Mouse (Mus musculus): ENCODE measurements around the gene Rom1. TPM values are rescaled to one million over a fixed set of nuclear protein-coding genes. Genes with fewer than 3 reads are reported as not detected.
A peak's percentile ranks its signal among the peaks of the same experiment; 100 is the strongest.
"Not testable (repeated sequence)": the region's sequence is repeated elsewhere in the genome, so short reads cannot be mapped to it uniquely, and the experiment has no call there.

Rom1 gene
- 2.1 and 2.3 TPM in 2 replicates for polyA plus RNA-seq (2016; fragmentation: Nextera tagmentation; extraction: Ambion mirVana)

- no peaks in the 10 kb centered on the region for H3K27me3 ChIP-seq (replicated peaks)
- H3K36me3 ChIP-seq: peaks cover 34% of the 10 kb centered on the region
- H3K9me3 ChIP-seq: no peaks in the 10 kb centered on the region
- peak within 1 kb of the TSS; percentile 72 for H3K9ac ChIP-seq
- H3K27ac ChIP-seq: no peak within 1 kb of the TSS
- H3K4me3 ChIP-seq: peak within 1 kb of the TSS; percentile 59
- H3K4me1 ChIP-seq: peaks cover 20% of the 10 kb centered on the region
- peak; percentile 67 for ATAC-seq (ENCODE audit: low FRiP score, low read depth)
- H3K4me2 ChIP-seq (replicated peaks): peak within 1 kb of the TSS; percentile 84
- WGBS: under 1% methylated on average over 70 of the region's 74 CpGs
Measured at GRCm38 (mm10) chr19:8929224-8930088, at the start of gene Rom1, which contains the start of gene Eml3. Gene Rom1, minus strand, starts transcription at chr19:8929356. Gene Eml3, plus strand, starts transcription at chr19:8929552.

GRCm38 (mm10) chr19:8976535-8976934, 47.4 kb upstream of the Rom1 start:
- H3K4me3 ChIP-seq: no peak overlapping the region
- H3K36me3 ChIP-seq: peaks cover 90% of the 10 kb centered on the region
- no peaks in the 10 kb centered on the region for H3K9me3 ChIP-seq
- no peak overlapping the region for H3K9ac ChIP-seq
- WGBS: 58% methylated on average over 3 of the region's 3 CpGs
- no peaks in the 10 kb centered on the region for H3K27me3 ChIP-seq (replicated peaks)
- H3K27ac ChIP-seq: no peak overlapping the region
- ATAC-seq (ENCODE audit: low FRiP score, low read depth): no peak; the same call in 1 of the 2 replicates
- no peak overlapping the region for H3K4me2 ChIP-seq (replicated peaks)
- H3K4me1 ChIP-seq: peaks cover 9% of the 10 kb centered on the region; the same call in 1 of the 2 replicates

GRCm38 (mm10) chr19:8975491-8975890, 46.3 kb upstream of the Rom1 start:
- Histone ChIP-seq H3K27ac (no peak overlapping the region), H3K27me3 (replicated peaks) (no peaks in the 10 kb centered on the region), H3K4me2 (replicated peaks) (no peak overlapping the region), H3K4me3 (no peak overlapping the region), H3K4me1 (no peaks in the 10 kb centered on the region), H3K9me3 (no peaks in the 10 kb centered on the region), H3K9ac (no peak overlapping the region), H3K36me3 (peaks cover 94% of the 10 kb centered on the region)
- 94% methylated on average over 2 of the region's 2 CpGs for WGBS
- no peak for ATAC-seq (ENCODE audit: low FRiP score, low read depth)

GRCm38 (mm10) chr19:8974638-8975037, 45.5 kb upstream of the Rom1 start:
- H3K27ac ChIP-seq: no peak overlapping the region
- peaks cover 94% of the 10 kb centered on the region for H3K36me3 ChIP-seq
- ATAC-seq (ENCODE audit: low FRiP score, low read depth): no peak
- no peaks in the 10 kb centered on the region for H3K9me3 ChIP-seq
- 94% methylated on average over 1 of the region's 1 CpGs for WGBS
- H3K4me3 ChIP-seq: no peak overlapping the region
- H3K27me3 ChIP-seq (replicated peaks): no peaks in the 10 kb centered on the region
- no peaks in the 10 kb centered on the region for H3K4me1 ChIP-seq
- no peak overlapping the region for H3K9ac ChIP-seq
- H3K4me2 ChIP-seq (replicated peaks): no peak overlapping the region

GRCm38 (mm10) chr19:8972491-8972890, 43.3 kb upstream of the Rom1 start:
- not testable (repeated sequence) for H3K9me3 ChIP-seq; ATAC-seq (ENCODE audit: low FRiP score, low read depth)
- WGBS: 88% methylated on average over 8 of the region's 8 CpGs

GRCm38 (mm10) chr19:8967893-8968292, 38.7 kb upstream of the Rom1 start:
- Histone ChIP-seq H3K4me3 (peak overlapping the region; percentile 68), H3K9me3 (no peaks in the 10 kb centered on the region), H3K27ac (no peak overlapping the region), H3K4me1 (peaks cover 22% of the 10 kb centered on the region), H3K9ac (peak overlapping the region; percentile 85), H3K27me3 (replicated peaks) (no peaks in the 10 kb centered on the region), H3K4me2 (replicated peaks) (peak overlapping the region; percentile 88), H3K36me3 (peaks cover 72% of the 10 kb centered on the region)
- ATAC-seq (ENCODE audit: low FRiP score, low read depth): no peak
- WGBS: 7% methylated on average over 9 of the region's 9 CpGs

More at GRCm38 (mm10) chr19:8972491-8972890, 43.3 kb upstream of the Rom1 start:
- Histone ChIP-seq H3K36me3 (peaks cover 84% of the 10 kb centered on the region), H3K4me1 (peaks cover 11% of the 10 kb centered on the region; the same call in 1 of the 2 replicates)
- not testable (repeated sequence) for H3K27ac ChIP-seq; H3K4me3 ChIP-seq; H3K27me3 ChIP-seq (replicated peaks); H3K4me2 ChIP-seq (replicated peaks); H3K9ac ChIP-seq

GRCm38 (mm10) chr19:8967373-8967743, 38.2 kb upstream of the Rom1 start:
- peaks cover 22% of the 10 kb centered on the region for H3K4me1 ChIP-seq
- peak overlapping the region; percentile 68 for H3K4me3 ChIP-seq
- under 1% methylated on average over 8 of the region's 8 CpGs for whole genome bisulfite sequencing
- H3K36me3 ChIP-seq: peaks cover 72% of the 10 kb centered on the region
- H3K27ac ChIP-seq: no peak overlapping the region
- H3K4me2 ChIP-seq (replicated peaks): peak overlapping the region; percentile 88
- H3K9ac ChIP-seq: peak overlapping the region; percentile 85
- ATAC-seq (ENCODE audit: low FRiP score, low read depth): peak; percentile 22; the same call in 1 of the 2 replicates
- H3K27me3 ChIP-seq (replicated peaks): no peaks in the 10 kb centered on the region
- H3K9me3 ChIP-seq: no peaks in the 10 kb centered on the region

GRCm38 (mm10) chr19:8966590-8967372, 37.6 kb upstream of the Rom1 start, which contains the start of gene Eef1g:
Gene Eef1g, plus strand, starts transcription at chr19:8967041.
- Histone ChIP-seq H3K4me3 (peak within 1 kb of the TSS; percentile 68), H3K9me3 (no peaks in the 10 kb centered on the region), H3K36me3 (peaks cover 72% of the 10 kb centered on the region), H3K27ac (peak within 1 kb of the TSS; percentile 64), H3K4me2 (replicated peaks) (peak within 1 kb of the TSS; percentile 88), H3K9ac (peak within 1 kb of the TSS; percentile 85), H3K27me3 (replicated peaks) (no peaks in the 10 kb centered on the region), H3K4me1 (peaks cover 22% of the 10 kb centered on the region)
- 1% methylated on average over 52 of the region's 52 CpGs for WGBS
- peak; percentile 99 for ATAC-seq (ENCODE audit: low FRiP score, low read depth)

- WGBS: 47% methylated on average over 5 of the region's 5 CpGs
- Histone ChIP-seq H3K9ac (peak overlapping the region; percentile 55), H3K4me2 (replicated peaks) (peak overlapping the region; percentile 88), H3K27ac (peak overlapping the region; percentile 64), H3K4me3 (peak overlapping the region; percentile 68), H3K36me3 (peaks cover 72% of the 10 kb centered on the region), H3K9me3 (no peaks in the 10 kb centered on the region), H3K4me1 (peaks cover 22% of the 10 kb centered on the region), H3K27me3 (replicated peaks) (no peaks in the 10 kb centered on the region)
- no peak for ATAC-seq (ENCODE audit: low FRiP score, low read depth)
Measured at GRCm38 (mm10) chr19:8966198-8966589, 37.0 kb upstream of the Rom1 start.

- 84% methylated on average over 8 of the region's 8 CpGs for WGBS
- peak overlapping the region; percentile 88 for H3K4me2 ChIP-seq (replicated peaks)
- peak overlapping the region; percentile 68; the same call in 1 of the 2 replicates for H3K4me3 ChIP-seq
- no peak overlapping the region for H3K27ac ChIP-seq
- H3K9me3 ChIP-seq: no peaks in the 10 kb centered on the region
- peaks cover 69% of the 10 kb centered on the region for H3K36me3 ChIP-seq
- H3K4me1 ChIP-seq: peaks cover 22% of the 10 kb centered on the region
- ATAC-seq (ENCODE audit: low FRiP score, low read depth): no peak
- peak overlapping the region; percentile 55; the same call in 1 of the 2 replicates for H3K9ac ChIP-seq
- H3K27me3 ChIP-seq (replicated peaks): no peaks in the 10 kb centered on the region
Measured at GRCm38 (mm10) chr19:8965771-8966170, 36.6 kb upstream of the Rom1 start.

- Histone ChIP-seq H3K4me2 (replicated peaks) (no peak overlapping the region), H3K36me3 (peaks cover 68% of the 10 kb centered on the region), H3K9ac (0 out of 2 replicates have a peak overlapping the region, but pooled peaks have one; percentile 3), H3K27ac (no peak overlapping the region), H3K27me3 (replicated peaks) (no peaks in the 10 kb centered on the region), H3K4me1 (peaks cover 22% of the 10 kb centered on the region), H3K9me3 (no peaks in the 10 kb centered on the region), H3K4me3 (no peak overlapping the region)
- no peak for ATAC-seq (ENCODE audit: low FRiP score, low read depth)
- WGBS: 90% methylated on average over 11 of the region's 11 CpGs
Measured at GRCm38 (mm10) chr19:8965075-8965474, 35.9 kb upstream of the Rom1 start.

- no peaks in the 10 kb centered on the region for H3K9me3 ChIP-seq
- H3K36me3 ChIP-seq: peaks cover 79% of the 10 kb centered on the region
- no peak overlapping the region for H3K4me3 ChIP-seq
- no peak overlapping the region for H3K4me2 ChIP-seq (replicated peaks)
- peaks cover 11% of the 10 kb centered on the region for H3K4me1 ChIP-seq
- 84% methylated on average over 2 of the region's 2 CpGs for WGBS
- no peak overlapping the region for H3K9ac ChIP-seq
- H3K27ac ChIP-seq: no peak overlapping the region
- H3K27me3 ChIP-seq (replicated peaks): no peaks in the 10 kb centered on the region
- ATAC-seq (ENCODE audit: low FRiP score, low read depth): no peak
Measured at GRCm38 (mm10) chr19:8962256-8962655, 33.1 kb upstream of the Rom1 start.

Measured in neural tube, embryonic 12.5 days (tissue).